Mouse (Mus musculus): ENCODE measurements around the gene Ccnl2.

- TF ChIP-seq POLR2A (IDR thresholded peaks at IDR 0.05; ENCODE audit: control insufficient read depth in 1 of 2, insufficient read depth in 1 of 2, low read depth in 1 of 2, low read length in 2 of 2, poor library complexity in 1 of 2) (no peak), CTCF (IDR thresholded peaks at IDR 0.05 in 2 of 3, conservative IDR thresholded peaks at IDR 0.05 in 1 of 3; ENCODE audit: control insufficient read depth in 1 of 3, insufficient read depth in 1 of 3, low read depth in 2 of 3, low read length in 3 of 3, poor library complexity in 1 of 3, severe bottlenecking in 1 of 3) (no peak), MEF2A (IDR thresholded peaks at IDR 0.05; ENCODE audit: extremely low read depth, insufficient replicate concordance, low read depth, low read length, poor library complexity, severe bottlenecking) (no peak), TBP (IDR thresholded peaks at IDR 0.05; ENCODE audit: low read depth, low read length) (no peak), SIN3A (IDR thresholded peaks at IDR 0.05; ENCODE audit: low read length) (no peak), SMC3 (IDR thresholded peaks at IDR 0.05; ENCODE audit: low read depth, low read length) (no peak), NRF1 (IDR thresholded peaks at IDR 0.05; ENCODE audit: insufficient read depth, low read depth, low read length, poor library complexity, severe bottlenecking) (no peak), ZNF384 (IDR thresholded peaks at IDR 0.05; ENCODE audit: low read depth, low read length) (no peak), CHD2 (IDR thresholded peaks at IDR 0.05; ENCODE audit: low read length) (no peak), JUND (IDR thresholded peaks at IDR 0.05; ENCODE audit: low read depth, low read length) (no peak), EP300 (IDR thresholded peaks at IDR 0.05; ENCODE audit: low read depth in 1 of 2, low read length in 2 of 2) (no peak), NELFE (IDR thresholded peaks at IDR 0.05; ENCODE audit: low read depth, low read length) (no peak)
These were observed 50.7 kb downstream of the Ccnl2 start, which contains the start of gene Tas1r3 for GRCm38 (mm10) chr4:155863001-155863400.

Data from MEL (cell line).